Mouse (Mus musculus) neural tube, embryonic 13.5 days (tissue): ENCODE measurements around the gene Rapgef3. TPM values are rescaled to one million over a fixed set of nuclear protein-coding genes. Genes with fewer than 3 reads are reported as not detected.

ENCODE experiments used
- ATAC-seq: fragments of 200-750 bp; cut with Nextera tagmentation; 2 replicates; pipeline ENCODE4 v1.8.0; 2017; ENCODE audit warnings: low read depth, mild to moderate bottlenecking, moderate TSS enrichment, moderate library complexity
- H3K27ac ChIP-seq: fragments of 300-500 bp; sonication (generic); replicated peaks from 2 replicates; pipeline ENCODE4 v1.5.1; 2015; ENCODE audit warnings: moderate library complexity, mild to moderate bottlenecking, inconsistent platforms
- H3K27me3 ChIP-seq: fragments of 300-500 bp; sonication (generic); 2 replicates; pipeline ENCODE4 v1.6.1; 2015; ENCODE audit warnings: mild to moderate bottlenecking, inconsistent platforms
- H3K36me3 ChIP-seq: fragments of 300-500 bp; sonication (generic); 2 replicates; pipeline ENCODE4 v1.6.1; 2015; ENCODE audit warnings: mild to moderate bottlenecking, inconsistent platforms
- H3K4me1 ChIP-seq: fragments of 300-500 bp; sonication (generic); replicated peaks from 2 replicates; pipeline ENCODE4 v1.6.1; 2015; ENCODE audit warnings: inconsistent platforms
- H3K4me2 ChIP-seq: fragments of 300-500 bp; sonication (generic); 2 replicates; pipeline ENCODE4 v1.6.1; 2015; ENCODE audit warnings: inconsistent platforms, mild to moderate bottlenecking, moderate library complexity
- H3K4me3 ChIP-seq: fragments of 300-500 bp; sonication (generic); 2 replicates; pipeline ENCODE4 v1.5.1; 2015; ENCODE audit warnings: mild to moderate bottlenecking, inconsistent platforms
- H3K9ac ChIP-seq: fragments of 300-500 bp; sonication (generic); 2 replicates; pipeline ENCODE4 v1.6.1; 2015; ENCODE audit warnings: moderate library complexity, mild to moderate bottlenecking, inconsistent platforms
- H3K9me3 ChIP-seq: fragments of 300-500 bp; sonication (generic); 2 replicates; pipeline ENCODE4 v1.6.1; 2016; ENCODE audit warnings: inconsistent platforms
- WGBS: fragments of 180-500 bp; shearing (Covaris S2); methylation state at CpG from one replicate; pipeline ENCODE4 v1.1.7; 2015; 5-methylcytosine and 5-hydroxymethylcytosine counted together
- polyA plus RNA-seq: library from polyadenylated mRNA; unstranded; fragments of >200 nt; fragmentation: Nextera tagmentation; extraction: Ambion mirVana; gene quantifications from 2 replicates; pipeline ENCODE4 v1.2.1, GENCODE M21; 2015

The Rapgef3 gene
- polyA plus RNA-seq, 1 experiment from 2014 or later = 12.0 TPM

DNA sequence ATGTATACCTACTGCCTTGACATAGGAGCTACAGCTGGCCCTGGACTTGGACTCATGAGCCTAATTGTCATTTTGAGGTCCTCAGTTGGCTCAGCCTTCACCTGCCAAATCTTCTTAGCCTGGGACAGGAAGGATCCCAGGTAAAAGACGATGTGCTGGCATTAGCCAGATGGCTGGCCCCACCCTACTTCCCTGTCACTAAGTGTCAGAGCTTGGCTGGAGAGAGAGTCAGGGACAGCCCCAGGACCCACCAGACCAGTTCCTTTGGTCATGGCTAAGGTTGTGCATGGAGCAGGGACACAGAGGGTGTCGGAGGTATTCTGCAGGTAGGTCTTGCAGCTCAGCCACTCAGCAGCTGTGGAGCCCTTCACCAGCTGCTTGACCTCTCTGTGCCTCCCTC, 3.2 kb downstream of the Rapgef3 start:
- H3K27ac ChIP-seq = no peak overlapping the region
- no peak overlapping the region for H3K4me3 ChIP-seq
- peaks cover 51% of the 10 kb centered on the region for H3K4me1 ChIP-seq
- 84% methylated on average over 2 of the region's 2 CpGs for WGBS
- ATAC-seq = no peak
- peaks cover 46% of the 10 kb centered on the region for H3K27me3 ChIP-seq
- peaks cover 4% of the 10 kb centered on the region for H3K36me3 ChIP-seq
- no peaks in the 10 kb centered on the region for H3K9me3 ChIP-seq
- H3K4me2 ChIP-seq = no peak overlapping the region
- no peak overlapping the region for H3K9ac ChIP-seq

DNA sequence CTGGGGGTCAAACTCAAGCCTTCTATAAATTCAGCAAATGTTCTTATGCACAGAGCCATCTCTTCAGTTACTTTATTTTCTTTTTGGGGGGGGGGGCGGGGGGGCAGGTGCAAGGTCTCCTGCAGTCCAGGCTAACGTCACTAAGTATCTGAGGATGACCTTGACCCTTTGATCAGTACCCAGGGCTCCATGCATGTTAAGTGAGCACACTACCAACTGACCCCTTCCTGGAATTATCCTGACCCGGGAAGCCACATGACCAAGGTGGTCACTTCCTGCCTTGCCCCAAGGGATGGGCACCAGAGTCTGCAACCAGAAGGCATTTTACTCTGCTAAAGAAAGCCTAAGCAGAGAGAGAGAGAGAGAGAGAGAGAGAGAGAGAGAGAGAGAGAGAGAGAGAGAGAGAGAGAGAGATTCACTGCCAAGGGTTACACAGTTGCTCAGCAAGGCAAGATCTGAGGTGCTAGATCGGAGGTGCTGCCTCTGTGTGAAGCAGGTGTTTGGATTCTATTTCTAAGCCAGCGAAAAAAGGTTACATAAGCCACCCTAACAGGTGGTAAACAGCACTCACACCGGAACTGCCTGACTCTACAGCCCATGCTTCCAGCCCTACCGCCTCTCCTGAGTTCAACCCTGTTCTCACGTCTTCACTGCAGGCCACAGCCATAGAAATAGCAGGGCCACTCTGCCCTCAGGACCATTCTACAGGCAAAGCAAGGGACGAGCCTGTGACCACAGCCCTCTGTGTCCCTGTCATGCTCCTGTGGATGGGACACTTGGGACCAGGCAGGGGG, 4.3 kb downstream of the Rapgef3 start:
- peaks cover 35% of the 10 kb centered on the region for H3K27me3 ChIP-seq
- H3K4me1 ChIP-seq = peaks cover 50% of the 10 kb centered on the region
- 57% methylated on average over 9 of the region's 9 CpGs for WGBS
- no peak for ATAC-seq
- no peak overlapping the region for H3K4me2 ChIP-seq
- peaks cover 7% of the 10 kb centered on the region for H3K36me3 ChIP-seq
- H3K4me3 ChIP-seq = no peak overlapping the region
- H3K9me3 ChIP-seq = no peaks in the 10 kb centered on the region
- H3K9ac ChIP-seq = no peak overlapping the region
- H3K27ac ChIP-seq = no peak overlapping the region

DNA sequence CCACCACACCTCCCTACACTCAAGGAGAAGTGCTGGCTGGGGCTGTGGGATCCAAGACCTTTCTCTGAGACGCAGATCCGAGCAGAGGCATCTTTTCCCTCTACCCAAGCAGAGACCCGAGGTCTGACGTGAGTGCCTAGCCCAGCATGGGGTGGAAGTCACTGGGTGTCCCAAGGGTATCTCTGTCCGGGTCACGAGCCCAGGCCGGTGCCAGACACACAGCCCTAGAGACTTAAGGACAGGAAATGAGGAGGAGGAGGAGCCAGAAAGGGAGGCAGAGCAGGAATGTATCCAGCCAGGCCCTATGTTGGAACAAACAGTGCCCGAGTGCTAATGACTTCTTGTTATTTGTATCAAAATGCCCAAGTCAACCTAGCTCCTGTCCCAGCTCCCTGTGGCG, 5.0 kb downstream of the Rapgef3 start:
- WGBS = 76% methylated on average over 9 of the region's 9 CpGs
- peaks cover 31% of the 10 kb centered on the region for H3K27me3 ChIP-seq

DNA sequence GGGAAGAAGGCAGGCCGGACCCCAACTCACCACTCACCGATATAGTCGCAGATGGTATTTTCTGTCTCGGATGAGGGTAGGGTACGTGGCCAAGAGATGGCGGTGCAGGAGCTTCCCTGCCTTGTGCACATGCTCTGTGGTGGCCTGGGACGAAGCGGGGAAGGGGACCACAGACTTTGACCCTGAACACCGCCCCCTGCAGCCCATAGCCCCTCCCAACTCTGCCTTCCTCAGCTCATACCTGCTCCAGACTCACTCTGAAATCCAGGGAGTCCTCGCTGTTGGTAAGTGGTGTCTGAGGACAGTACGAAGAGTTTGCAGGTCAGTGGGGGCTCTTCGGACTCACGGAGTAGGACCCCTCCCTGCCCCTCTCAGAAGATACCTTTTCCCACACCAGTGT, 6.3 kb downstream of the Rapgef3 start:
- Histone ChIP-seq H3K27me3 (peaks cover 18% of the 10 kb centered on the region), H3K27ac (no peak overlapping the region)
- ATAC-seq = no peak

More for the DNA sequence above, 5.0 kb downstream of the Rapgef3 start:
- no peak overlapping the region for H3K27ac ChIP-seq
- peaks cover 43% of the 10 kb centered on the region for H3K4me1 ChIP-seq
- H3K9me3 ChIP-seq = no peaks in the 10 kb centered on the region
- peaks cover 11% of the 10 kb centered on the region for H3K36me3 ChIP-seq
- no peak overlapping the region for H3K9ac ChIP-seq
- H3K4me3 ChIP-seq = no peak overlapping the region
- H3K4me2 ChIP-seq = no peak overlapping the region
- ATAC-seq = no peak

DNA sequence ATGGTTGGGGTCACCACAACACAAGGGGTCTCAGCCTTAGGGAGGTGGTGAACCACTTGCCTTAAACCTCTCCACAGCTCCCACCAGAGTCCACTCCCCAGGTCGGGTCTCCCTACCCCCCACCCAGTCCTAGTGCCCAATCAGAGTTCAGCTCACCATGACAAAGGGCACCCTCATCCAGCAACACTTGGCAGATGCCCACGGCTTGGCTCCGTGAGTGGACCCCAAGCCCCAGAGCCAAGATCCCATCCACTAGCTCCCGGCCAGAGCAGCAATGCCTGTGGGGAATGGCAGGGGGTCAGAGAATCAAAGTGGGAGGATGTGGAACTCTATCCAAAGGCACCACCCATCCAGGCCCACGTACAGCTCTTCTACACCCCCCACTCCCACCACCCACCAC, 6.8 kb downstream of the Rapgef3 start:
- no peak for ATAC-seq
- no peak overlapping the region for H3K9ac ChIP-seq
- H3K9me3 ChIP-seq = no peaks in the 10 kb centered on the region
- H3K27ac ChIP-seq = no peak overlapping the region
- H3K4me2 ChIP-seq = no peak overlapping the region
- no peak overlapping the region for H3K4me3 ChIP-seq
- WGBS = 64% methylated on average over 5 of the region's 5 CpGs
- H3K36me3 ChIP-seq = peaks cover 11% of the 10 kb centered on the region
- peaks cover 25% of the 10 kb centered on the region for H3K4me1 ChIP-seq
- H3K27me3 ChIP-seq = peaks cover 14% of the 10 kb centered on the region

More for the DNA sequence above, 6.3 kb downstream of the Rapgef3 start:
- Histone ChIP-seq H3K36me3 (peaks cover 11% of the 10 kb centered on the region), H3K4me2 (no peak overlapping the region), H3K4me1 (peaks cover 30% of the 10 kb centered on the region), H3K4me3 (no peak overlapping the region), H3K9me3 (no peaks in the 10 kb centered on the region), H3K9ac (no peak overlapping the region)
- WGBS = 46% methylated on average over 13 of the region's 13 CpGs

DNA sequence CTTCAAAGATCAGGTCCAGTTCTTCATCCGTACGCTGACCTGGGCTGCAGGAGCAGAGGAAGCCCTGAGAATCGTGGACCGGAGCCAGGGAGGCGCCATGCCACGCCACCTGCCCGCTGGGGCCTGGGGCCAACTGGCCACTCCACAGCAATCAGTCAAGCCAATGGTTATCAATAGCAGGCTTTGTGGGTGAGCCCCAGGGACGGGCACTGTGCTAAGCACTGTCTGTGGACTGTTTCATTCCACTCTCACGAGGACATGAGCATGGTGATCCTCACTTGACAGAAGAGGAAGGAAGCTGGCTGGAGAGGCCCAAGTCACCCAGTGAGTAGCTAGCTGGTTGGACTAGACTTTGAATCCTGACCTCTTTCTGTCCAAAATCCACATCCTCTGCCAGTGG, 7.8 kb downstream of the Rapgef3 start:
- Histone ChIP-seq H3K9me3 (no peaks in the 10 kb centered on the region), H3K27me3 (peaks cover 8% of the 10 kb centered on the region), H3K4me2 (no peak overlapping the region), H3K4me1 (peaks cover 25% of the 10 kb centered on the region), H3K36me3 (peaks cover 11% of the 10 kb centered on the region), H3K4me3 (no peak overlapping the region), H3K9ac (no peak overlapping the region), H3K27ac (no peak overlapping the region)
- 84% methylated on average over 9 of the region's 9 CpGs for WGBS
- no peak for ATAC-seq

DNA sequence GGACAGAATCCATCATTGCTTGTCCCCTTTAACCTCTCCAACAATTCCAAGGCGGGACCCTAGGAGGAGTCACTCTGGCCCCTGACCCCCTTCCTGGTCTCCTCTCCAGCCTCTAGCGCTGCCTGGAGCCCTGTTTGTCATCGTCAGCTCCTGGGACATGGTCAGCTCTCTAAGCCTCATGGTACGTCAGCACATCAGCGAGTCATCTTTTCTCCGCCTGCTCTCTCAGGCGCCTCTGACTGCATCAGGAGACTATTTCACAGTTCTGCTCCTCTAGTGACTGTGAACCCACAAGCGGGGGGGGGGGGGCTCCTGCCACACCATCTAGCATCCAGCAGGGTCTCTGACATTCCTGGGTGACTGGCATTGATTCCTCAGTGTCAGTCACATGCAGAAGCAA, 12.4 kb downstream of the Rapgef3 start:
- peaks cover 11% of the 10 kb centered on the region for H3K36me3 ChIP-seq
- H3K27me3 ChIP-seq = no peaks in the 10 kb centered on the region
- H3K9me3 ChIP-seq = no peaks in the 10 kb centered on the region
- peaks cover 31% of the 10 kb centered on the region for H3K4me1 ChIP-seq
- 53% methylated on average over 8 of the region's 8 CpGs for WGBS
- H3K4me3 ChIP-seq = no peak overlapping the region
- no peak for ATAC-seq
- no peak overlapping the region for H3K4me2 ChIP-seq
- no peak overlapping the region for H3K27ac ChIP-seq
- H3K9ac ChIP-seq = no peak overlapping the region

DNA sequence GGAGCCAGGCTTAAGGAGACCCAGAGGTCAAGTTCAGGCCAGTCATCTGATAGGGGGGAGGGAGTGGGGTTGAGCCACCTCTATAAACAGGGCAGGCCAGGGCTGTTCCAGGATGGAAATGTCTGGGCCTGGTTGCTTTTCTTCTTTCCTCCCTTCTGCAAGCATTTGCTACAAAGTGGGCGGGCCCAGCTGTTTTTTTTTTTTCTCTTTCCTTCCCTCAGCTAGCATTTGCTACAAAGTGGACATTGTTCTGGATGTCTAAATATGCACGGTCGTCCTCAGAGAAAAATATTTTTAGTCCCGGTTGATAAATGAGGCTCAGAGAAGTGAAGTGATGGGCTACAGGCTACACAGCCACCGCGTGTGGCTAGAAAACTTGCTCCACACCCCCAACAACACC, 13.3 kb downstream of the Rapgef3 start:
- no peak for ATAC-seq
- Histone ChIP-seq H3K9me3 (no peaks in the 10 kb centered on the region), H3K4me1 (peaks cover 40% of the 10 kb centered on the region), H3K36me3 (0 out of 2 replicates have a peak, but pooled peaks cover 7% of the 10 kb centered on the region), H3K4me2 (no peak overlapping the region), H3K9ac (0 out of 2 replicates have a peak overlapping the region, but pooled peaks have one; percentile 31), H3K4me3 (no peak overlapping the region), H3K27ac (no peak overlapping the region), H3K27me3 (no peaks in the 10 kb centered on the region)
- 52% methylated on average over 6 of the region's 6 CpGs for WGBS

DNA sequence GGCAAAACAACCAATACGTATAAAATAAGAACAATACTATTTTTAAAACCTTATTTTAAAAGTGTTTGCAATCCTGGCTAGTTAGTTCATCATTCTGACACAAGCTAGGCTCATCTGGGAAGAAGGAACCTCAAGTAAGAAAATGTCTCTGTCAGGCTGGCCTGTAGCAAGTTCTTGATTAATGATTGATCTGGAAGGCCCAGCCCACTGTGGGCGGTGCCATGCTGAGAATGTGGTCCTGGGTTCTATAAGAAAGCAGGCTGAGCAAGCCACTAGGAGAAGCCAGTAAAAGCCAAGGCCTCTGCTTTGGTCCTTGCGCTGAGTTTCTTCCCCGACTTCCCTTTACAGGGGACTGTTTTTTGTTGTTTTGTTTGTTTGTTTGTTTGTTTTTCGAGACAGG, 15.3 kb downstream of the Rapgef3 start:
- WGBS = 94% methylated on average over 5 of the region's 5 CpGs
- no peak for ATAC-seq
- H3K27ac ChIP-seq = no peak overlapping the region

DNA sequence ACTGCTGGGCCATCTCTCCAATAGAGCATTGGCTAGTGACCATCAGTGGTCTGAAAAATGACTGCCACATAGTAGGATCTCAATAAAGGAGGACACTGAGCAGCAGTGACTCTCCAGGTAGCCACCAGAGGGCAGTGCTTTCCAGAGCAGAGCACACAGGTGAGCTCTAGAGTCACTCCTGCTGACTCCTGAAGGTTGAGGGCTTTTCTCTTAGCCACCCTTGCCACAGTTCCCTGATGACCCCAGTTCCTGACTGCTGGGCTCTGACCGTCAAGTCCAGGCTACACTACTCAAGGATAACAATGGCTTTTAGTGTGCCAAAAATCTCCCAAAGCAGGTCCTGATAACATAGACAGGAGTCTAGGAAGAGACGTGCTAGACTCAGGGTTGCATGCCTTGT, 16.1 kb downstream of the Rapgef3 start:
- Histone ChIP-seq H3K4me1 (peaks cover 56% of the 10 kb centered on the region), H3K27me3 (no peaks in the 10 kb centered on the region), H3K36me3 (no peaks in the 10 kb centered on the region), H3K27ac (no peak overlapping the region), H3K9ac (no peak overlapping the region), H3K4me2 (no peak overlapping the region), H3K9me3 (no peaks in the 10 kb centered on the region), H3K4me3 (no peak overlapping the region)
- 77% methylated on average over 2 of the region's 2 CpGs for WGBS
- ATAC-seq = no peak

More for the DNA sequence above, 15.3 kb downstream of the Rapgef3 start:
- Histone ChIP-seq H3K27me3 (no peaks in the 10 kb centered on the region), H3K4me3 (no peak overlapping the region), H3K4me2 (no peak overlapping the region), H3K9me3 (no peaks in the 10 kb centered on the region), H3K36me3 (no peaks in the 10 kb centered on the region), H3K9ac (no peak overlapping the region), H3K4me1 (peaks cover 56% of the 10 kb centered on the region)

DNA sequence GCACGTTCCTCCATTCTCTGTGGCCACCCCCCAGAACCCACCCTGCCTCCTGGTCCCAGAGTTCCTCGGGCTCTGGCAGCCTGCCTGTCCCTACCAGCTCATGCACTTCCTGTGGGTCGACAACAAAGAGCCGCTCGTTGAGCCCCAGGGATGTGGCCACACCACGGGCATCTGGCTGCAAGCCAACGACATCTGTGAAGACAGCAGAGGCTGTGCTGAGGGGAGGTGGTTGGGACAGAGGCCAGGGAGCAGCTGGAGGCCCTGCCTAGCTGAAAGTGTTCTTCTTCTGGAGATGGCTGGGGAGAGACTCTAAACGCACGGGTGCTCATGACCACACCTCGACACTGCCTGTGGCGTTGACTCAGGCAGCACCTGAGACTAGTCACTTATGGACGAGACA, 17.1 kb downstream of the Rapgef3 start:
- Histone ChIP-seq H3K9me3 (no peaks in the 10 kb centered on the region), H3K27ac (peak overlapping the region; percentile 83), H3K4me1 (peaks cover 55% of the 10 kb centered on the region), H3K4me3 (no peak overlapping the region), H3K9ac (peak overlapping the region; percentile 17; the same call in 1 of the 2 replicates), H3K27me3 (no peaks in the 10 kb centered on the region), H3K36me3 (no peaks in the 10 kb centered on the region), H3K4me2 (peak overlapping the region; percentile 14; the same call in 1 of the 2 replicates)
- 23% methylated on average over 12 of the region's 12 CpGs for WGBS
- peak; percentile 90 for ATAC-seq

DNA sequence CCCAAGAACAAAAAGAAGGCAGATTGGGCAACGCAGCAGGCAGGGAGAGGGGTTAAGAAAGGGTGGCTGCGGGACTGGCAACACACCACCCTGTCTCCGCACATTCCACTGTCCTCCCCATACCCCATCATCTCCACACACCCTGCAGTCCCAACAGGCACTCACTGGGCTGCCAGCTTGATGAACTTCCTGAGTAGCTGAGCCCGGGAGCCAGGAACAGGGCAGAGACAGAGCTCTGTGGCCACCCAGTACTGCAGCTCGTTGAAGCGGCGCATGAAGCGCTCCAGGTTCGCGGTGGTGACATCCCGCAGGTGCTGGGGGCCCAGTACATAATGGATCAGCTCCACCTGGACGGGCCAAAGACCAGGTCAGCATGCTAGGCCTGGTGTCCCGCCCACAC, 17.9 kb downstream of the Rapgef3 start:
- peak overlapping the region; percentile 83 for H3K27ac ChIP-seq
- WGBS = 85% methylated on average over 13 of the region's 13 CpGs
- 0 out of 2 replicates have a peak, but pooled peaks have one; percentile 2 for ATAC-seq

DNA sequence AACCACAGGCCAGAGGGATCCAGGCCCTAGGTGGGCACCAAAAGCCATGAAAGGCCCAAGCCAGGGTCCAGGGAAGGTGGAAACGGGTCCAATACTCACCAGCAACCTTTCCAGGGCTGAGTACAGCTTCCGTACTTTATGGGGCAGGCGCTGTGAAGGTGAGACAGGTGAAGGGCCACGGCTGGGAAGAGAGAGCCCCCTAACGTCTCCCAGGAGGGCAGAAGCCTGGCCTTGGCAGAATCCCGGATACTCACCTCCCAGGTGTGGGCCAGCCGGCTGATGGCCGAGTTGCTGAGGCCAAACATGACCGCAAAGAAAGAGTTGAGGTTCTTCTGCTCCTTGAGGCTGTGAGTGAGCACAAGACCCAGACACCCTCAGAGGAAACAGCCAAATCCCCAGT, 18.4 kb downstream of the Rapgef3 start:
- no peak overlapping the region for H3K9ac ChIP-seq
- H3K9me3 ChIP-seq = no peaks in the 10 kb centered on the region
- no peak overlapping the region for H3K4me3 ChIP-seq
- no peak for ATAC-seq
- no peak overlapping the region for H3K27ac ChIP-seq
- WGBS = 96% methylated on average over 9 of the region's 9 CpGs
- no peaks in the 10 kb centered on the region for H3K27me3 ChIP-seq
- H3K36me3 ChIP-seq = no peaks in the 10 kb centered on the region
- H3K4me1 ChIP-seq = peaks cover 53% of the 10 kb centered on the region
- H3K4me2 ChIP-seq = no peak overlapping the region

More for the DNA sequence above, 17.9 kb downstream of the Rapgef3 start:
- peaks cover 55% of the 10 kb centered on the region for H3K4me1 ChIP-seq
- no peaks in the 10 kb centered on the region for H3K27me3 ChIP-seq
- no peak overlapping the region for H3K9ac ChIP-seq
- H3K4me3 ChIP-seq = no peak overlapping the region
- H3K9me3 ChIP-seq = no peaks in the 10 kb centered on the region
- H3K4me2 ChIP-seq = no peak overlapping the region
- no peaks in the 10 kb centered on the region for H3K36me3 ChIP-seq
